Mouse (Mus musculus): ENCODE data around the gene Ptpn21.

DNA sequence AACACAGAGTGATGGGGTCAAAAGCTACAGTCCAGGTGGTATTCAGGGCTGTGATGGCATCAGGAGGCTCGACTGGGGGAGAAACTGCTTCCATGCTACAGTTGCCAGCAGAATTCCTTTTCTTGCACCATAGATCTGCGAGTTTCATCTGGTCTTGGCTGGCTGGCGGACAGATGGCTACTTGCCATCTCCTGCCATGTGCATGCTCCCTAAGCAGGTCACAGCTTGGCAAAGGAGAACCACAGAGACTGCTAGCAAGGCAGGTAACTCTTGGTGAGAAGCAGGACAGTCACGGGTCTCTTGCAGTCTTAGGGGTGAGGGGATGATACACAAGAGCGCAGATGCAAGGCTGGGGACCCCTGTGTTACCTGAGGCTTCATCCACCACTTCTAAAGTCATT lies 67.3 kb downstream of the Ptpn21 start:
- TF ChIP-seq TAL1 (IDR thresholded peaks at IDR 0.05; ENCODE audit: low read length) = no peak
- TF ChIP-seq GATA1 (IDR thresholded peaks at IDR 0.05; ENCODE audit: low read length) = no peak

Measured in erythroblast, embryonic 14.5 days (primary cell).